Mouse (Mus musculus) Patski (cell line): ENCODE data around the gene Myzap. TPM values are rescaled to one million over a fixed set of nuclear protein-coding genes. Genes with fewer than 3 reads are reported as not detected.

Source experiments
- ATAC-seq: fragments of 100-300 bp; one replicate; pipeline ENCODE4 v1.8.0; 2021
- CTCF ChIA-PET: fragments of 350-600 bp; sonication (Branson Sonifier 250); formaldehyde crosslinking; loops from one replicate; lab custom pipeline; 2022; ENCODE audit warnings: inconsistent platforms; lab: Charles Lee
- POLR2A ChIA-PET: fragments of 350-600 bp; sonication (Branson Sonifier 250); formaldehyde crosslinking; loops from one replicate; lab custom pipeline; 2022; ENCODE audit warnings: antibody characterized with exemption, inconsistent platforms; lab: Charles Lee
- DNase-seq: peaks from one replicate; pipeline ENCODE4 v3.0.0-alpha.2; 2011; ENCODE audit warnings: low read depth, low spot score
- H3K27me3 ChIP-seq: fragments of 371-371 bp; one replicate; pipeline ENCODE4 v1.5.1; 2021
- CTCF ChIP-seq: fragments of 100-300 bp; IDR thresholded peaks from one replicate; pipeline ENCODE4 v1.5.1; 2021
- in situ Hi-C: fragments of 300-500 bp; cut with MboI; formaldehyde crosslinking; loops from 3 replicates; pipeline ENCODE4 v1.11.1; 2018; ENCODE audit warnings: low pct_unique_long_range_greater_than_20kb, mixed read lengths
- polyA plus RNA-seq: library from polyadenylated mRNA; unstranded; gene quantifications from one replicate; pipeline ENCODE4 v1.2.3, GENCODE M21; 2021

Gene Myzap
- polyA plus RNA-seq, 1 experiment from 2014 or later = 0.71 TPM

GRCm38 (mm10) chr9:71523901-71524300 is 68.3 kb downstream of the Myzap start:
- ATAC-seq (no peak), DNase-seq (no peak)
- no peaks in the 10 kb centered on the region for H3K27me3 ChIP-seq
- TF ChIP-seq CTCF = no peak
- ChIA-PET CTCF (no interaction called here), POLR2A (no interaction called here)
- in situ Hi-C loops = no loop called here

GRCm38 (mm10) chr9:71519836-71520235 is 72.3 kb downstream of the Myzap start:
- in situ Hi-C loops = no loop called here
- no peak for TF ChIP-seq CTCF
- no peak for ATAC-seq
- ChIA-PET CTCF (no interaction called here), POLR2A (no interaction called here)
- H3K27me3 ChIP-seq = no peaks in the 10 kb centered on the region
- no peak for DNase-seq

GRCm38 (mm10) chr9:71517487-71517886 is 74.7 kb downstream of the Myzap start:
- H3K27me3 ChIP-seq = no peaks in the 10 kb centered on the region
- in situ Hi-C loops = no loop called here
- no peak for TF ChIP-seq CTCF
- CTCF ChIA-PET = no interaction called here
- POLR2A ChIA-PET = no interaction called here
- no peak for ATAC-seq
- DNase-seq = no peak

GRCm38 (mm10) chr9:71515862-71516261 is 76.3 kb downstream of the Myzap start:
- DNase-seq = no peak
- H3K27me3 ChIP-seq = no peaks in the 10 kb centered on the region
- ATAC-seq = no peak
- TF ChIP-seq CTCF = peak; percentile 44
- in situ Hi-C loops = no loop called here
- CTCF ChIA-PET = interaction anchor here (1.6 kb wide), 1 partner anchor 100 kb away, joined by 4 read pairs; no protein-coding TSS in a partner anchor
- POLR2A ChIA-PET = no interaction called here

GRCm38 (mm10) chr9:71513566-71513965 is 78.6 kb downstream of the Myzap start:
- DNase-seq = no peak
- no peak for TF ChIP-seq CTCF
- ATAC-seq = no peak
- H3K27me3 ChIP-seq = no peaks in the 10 kb centered on the region
- ChIA-PET POLR2A (no interaction called here), CTCF (interaction anchor here (1.0 kb wide), 1 partner anchor 18 kb away, joined by 4 read pairs; no protein-coding TSS in a partner anchor)
- in situ Hi-C loops = no loop called here

- in situ Hi-C loops = no loop called here
Measured at GRCm38 (mm10) chr9:71512899-71513298, 79.3 kb downstream of the Myzap start.

GRCm38 (mm10) chr9:71498391-71499182 is 93.6 kb downstream of the Myzap start:
- in situ Hi-C loops = no loop called here
- CTCF ChIA-PET = interaction anchor here (1.4 kb wide), 1 partner anchor 117 kb away, joined by 5 read pairs; no protein-coding TSS in a partner anchor
- DNase-seq = no peak
- POLR2A ChIA-PET = no interaction called here
- no peak for TF ChIP-seq CTCF
- H3K27me3 ChIP-seq = no peaks in the 10 kb centered on the region
- no peak for ATAC-seq

More at GRCm38 (mm10) chr9:71512899-71513298, 79.3 kb downstream of the Myzap start:
- CTCF ChIA-PET = no interaction called here
- ATAC-seq = no peak
- H3K27me3 ChIP-seq = no peaks in the 10 kb centered on the region
- POLR2A ChIA-PET = no interaction called here
- TF ChIP-seq CTCF = no peak
- no peak for DNase-seq

GRCm38 (mm10) chr9:71496637-71497036 is 95.5 kb downstream of the Myzap start:
- POLR2A ChIA-PET = interaction anchor here (1.3 kb wide), 1 partner anchor 11 kb away, joined by 3 read pairs; the partner anchor contains the start of gene Polr2m
- no peak for TF ChIP-seq CTCF
- no peak for ATAC-seq
- DNase-seq = no peak
- CTCF ChIA-PET = no interaction called here
- in situ Hi-C loops = no loop called here
- no peaks in the 10 kb centered on the region for H3K27me3 ChIP-seq

- in situ Hi-C loops = no loop called here
- no peak for ATAC-seq
- ChIA-PET POLR2A (interaction anchor here (0.7 kb wide), 1 partner anchor 182 kb away, joined by 9 read pairs; no protein-coding TSS in a partner anchor), CTCF (no interaction called here)
- no peaks in the 10 kb centered on the region for H3K27me3 ChIP-seq
- DNase-seq = no peak
- no peak for TF ChIP-seq CTCF
Measured at GRCm38 (mm10) chr9:71493771-71494170, 98.4 kb downstream of the Myzap start.

GRCm38 (mm10) chr9:71492296-71493025 is 99.7 kb downstream of the Myzap start:
- H3K27me3 ChIP-seq = no peaks in the 10 kb centered on the region
- ChIA-PET POLR2A (no interaction called here), CTCF (no interaction called here)
- in situ Hi-C loops = no loop called here
- no peak for ATAC-seq
- DNase-seq = no peak
- no peak for TF ChIP-seq CTCF

- ChIA-PET CTCF (no interaction called here), POLR2A (no interaction called here)
- in situ Hi-C loops = no loop called here
- no peaks in the 10 kb centered on the region for H3K27me3 ChIP-seq
- no peak for TF ChIP-seq CTCF
- DNase-seq (no peak), ATAC-seq (no peak)
Measured at GRCm38 (mm10) chr9:71490076-71490475, 102.1 kb downstream of the Myzap start.
